Mouse (Mus musculus) megakaryocyte, embryonic 14.5 days (primary cell): Measurements from ENCODE around the gene Pnpla1. TPM values are rescaled to one million over a fixed set of nuclear protein-coding genes. Genes with fewer than 3 reads are reported as not detected.
"Not testable (repeated sequence)": the region's sequence is repeated elsewhere in the genome, so short reads cannot be mapped to it uniquely, and the experiment has no call there.

Experiments
- H3K27me3 ChIP-seq: replicated peaks from 2 replicates; pipeline ENCODE3; 2012; ENCODE audit warnings: inconsistent platforms
- H3K36me3 ChIP-seq: replicated peaks from 2 replicates; pipeline ENCODE3; 2012; ENCODE audit warnings: low read length, inconsistent platforms, mixed read lengths
- H3K4me1 ChIP-seq: 2 replicates; pipeline ENCODE4 v1.6.1; 2012; ENCODE audit warnings: inconsistent platforms
- H3K4me3 ChIP-seq: replicated peaks from 2 replicates; pipeline ENCODE3; 2012; ENCODE audit warnings: moderate library complexity, mild to moderate bottlenecking, inconsistent platforms
- H3K9me3 ChIP-seq: 2 replicates; pipeline ENCODE4 v1.6.1; 2012; ENCODE audit warnings: inconsistent platforms
- FLI1 ChIP-seq: IDR thresholded peaks from 2 replicates; pipeline ENCODE4 v1.6.1; 2012; ENCODE audit warnings: low read length, inconsistent platforms, mixed read lengths
- GATA1 ChIP-seq: IDR thresholded peaks from 3 replicates; pipeline ENCODE4 v1.6.1; 2012; ENCODE audit warnings: mixed read lengths, low read length, inconsistent platforms, borderline replicate concordance
- polyA plus RNA-seq: library from polyadenylated mRNA; stranded (reverse); fragments of >175 nt; gene quantifications from 2 replicates; pipeline ENCODE4 v1.2.3, GENCODE M21; 2012; ENCODE audit warnings: low replicate concordance; ENCODE audit not compliant: insufficient read depth

The Pnpla1 gene
- polyA plus RNA-seq, 1 experiment: 0.10 TPM

DNA sequence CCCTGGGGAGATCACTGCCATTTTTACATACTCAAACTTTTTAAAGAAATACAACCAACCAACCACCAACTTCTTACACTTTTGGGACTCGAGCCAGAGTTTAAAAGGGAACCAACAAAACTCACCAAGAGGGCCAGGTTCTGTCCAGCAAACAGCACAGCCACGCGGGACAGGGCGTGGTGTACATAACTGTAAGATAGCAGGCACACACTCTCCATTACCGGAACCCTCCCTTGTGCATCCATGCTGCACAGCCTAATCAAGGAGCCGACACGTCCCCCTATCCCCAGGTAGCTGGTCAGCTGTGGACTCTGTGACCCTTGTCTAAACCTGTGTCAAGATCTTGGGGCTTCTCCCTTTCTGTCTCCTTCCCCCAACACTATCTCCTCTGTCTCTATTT is 20.4 kb upstream of the Pnpla1 start:
- peaks cover 13% of the 10 kb centered on the region for H3K9me3 ChIP-seq
- no peak for TF ChIP-seq GATA1
- TF ChIP-seq FLI1: no peak
- H3K27me3 ChIP-seq: no peaks in the 10 kb centered on the region
- peaks cover 55% of the 10 kb centered on the region for H3K36me3 ChIP-seq
- H3K4me1 ChIP-seq: peaks cover 6% of the 10 kb centered on the region
- H3K4me3 ChIP-seq: no peak overlapping the region

DNA sequence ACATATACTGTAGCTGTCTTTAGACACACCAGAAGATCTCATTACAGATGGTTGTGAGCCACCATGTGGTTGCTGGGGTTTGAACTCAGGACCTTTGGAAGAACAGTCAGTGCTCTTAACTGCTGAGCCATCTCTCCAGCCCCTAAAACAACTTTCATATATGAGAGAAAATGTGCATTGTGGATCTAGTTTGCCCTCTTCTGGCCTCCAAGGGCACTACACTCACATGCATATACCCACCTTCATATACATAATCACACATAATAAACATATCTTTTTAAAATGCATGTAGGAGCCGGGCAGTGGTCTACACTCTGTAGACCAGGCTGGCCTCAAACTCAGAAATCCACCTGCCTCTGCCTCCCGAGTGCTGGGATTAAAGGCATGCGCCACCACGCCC is 16.3 kb upstream of the Pnpla1 start:
- not testable (repeated sequence) for H3K27me3 ChIP-seq, H3K4me3 ChIP-seq, H3K4me1 ChIP-seq
- peaks cover 26% of the 10 kb centered on the region for H3K9me3 ChIP-seq
- H3K36me3 ChIP-seq: peaks cover 26% of the 10 kb centered on the region

DNA sequence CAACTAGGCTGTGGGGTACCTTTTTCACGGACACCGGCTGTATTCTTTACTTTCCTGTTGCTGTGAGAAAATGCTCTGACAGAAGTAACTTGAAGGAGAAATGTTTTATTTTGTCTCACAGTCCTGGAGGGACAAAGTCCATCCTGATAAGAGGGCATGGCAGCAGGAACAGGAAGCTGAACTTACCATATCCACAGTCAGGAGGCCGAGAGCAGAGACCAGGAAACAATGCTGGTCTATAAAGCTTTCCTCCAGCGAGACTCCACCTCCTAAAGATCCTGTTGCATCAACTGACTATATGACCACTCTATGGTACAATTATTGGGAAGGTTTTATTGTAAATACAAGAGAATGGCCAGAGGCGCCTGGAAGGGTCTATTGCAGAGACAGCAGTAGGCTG is 14.5 kb upstream of the Pnpla1 start:
- Histone ChIP-seq H3K36me3 (peaks cover 9% of the 10 kb centered on the region), H3K9me3 (peaks cover 26% of the 10 kb centered on the region), H3K4me1 (no peaks in the 10 kb centered on the region; the same call in none of the 2 replicates), H3K4me3 (no peak overlapping the region), H3K27me3 (peaks cover 8% of the 10 kb centered on the region)
- TF ChIP-seq GATA1 (no peak), FLI1 (no peak)

DNA sequence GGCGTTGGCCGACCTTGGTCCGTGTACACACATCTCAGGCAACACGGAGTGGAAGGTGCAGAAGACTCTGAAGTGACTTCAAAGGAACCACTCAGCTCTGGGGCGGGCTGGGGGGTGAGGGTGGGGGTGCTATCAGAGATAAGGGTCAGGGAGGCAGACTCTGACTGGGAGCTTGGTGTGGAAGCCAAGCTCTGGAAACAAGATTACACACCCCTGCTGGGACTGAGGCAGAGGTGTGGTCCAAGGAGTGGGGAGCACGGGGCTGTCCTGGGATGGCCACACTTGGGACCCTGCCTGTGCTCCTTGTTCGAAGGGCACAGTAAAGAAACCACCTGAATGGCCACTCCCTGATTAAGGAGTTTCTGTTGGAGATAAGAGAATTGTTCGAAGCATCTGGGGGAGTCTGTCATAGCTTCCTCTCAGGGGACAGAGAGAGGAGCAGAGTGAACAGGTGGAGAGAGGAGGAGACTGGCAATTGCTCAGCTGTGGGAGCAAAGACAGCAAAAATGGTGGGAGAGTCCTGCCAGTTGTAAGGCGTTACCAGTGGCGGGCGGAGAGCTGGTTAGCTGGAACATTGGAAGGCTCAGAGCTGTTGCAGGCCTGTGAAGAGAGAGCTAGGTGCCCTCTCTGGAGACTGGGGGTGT is 11.1 kb upstream of the Pnpla1 start:
- Histone ChIP-seq H3K9me3 (peaks cover 20% of the 10 kb centered on the region), H3K4me1 (no peaks in the 10 kb centered on the region; the same call in none of the 2 replicates), H3K4me3 (no peak overlapping the region), H3K36me3 (no peaks in the 10 kb centered on the region), H3K27me3 (peaks cover 22% of the 10 kb centered on the region)
- TF ChIP-seq FLI1 (no peak), GATA1 (no peak)

DNA sequence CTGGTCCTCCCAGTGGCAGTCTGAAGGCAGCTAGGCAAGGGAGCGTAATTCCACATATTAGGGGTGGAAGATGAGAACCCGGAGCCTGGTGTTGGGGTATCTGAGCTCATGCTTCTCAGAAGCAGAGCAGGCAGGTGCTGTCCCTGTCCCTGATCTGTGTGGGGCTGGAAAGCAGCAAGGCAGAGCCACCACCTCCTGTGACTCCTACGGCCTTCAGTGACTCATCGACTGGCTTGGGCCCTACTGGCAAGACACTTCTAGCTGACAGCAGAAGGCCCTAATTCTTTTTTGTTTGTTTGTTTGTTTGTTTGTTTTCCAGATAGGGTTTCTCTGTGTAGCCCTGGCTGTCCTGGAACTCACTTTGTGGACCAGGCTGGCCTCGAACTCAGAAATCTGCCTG is 7.7 kb upstream of the Pnpla1 start:
- no peak for TF ChIP-seq FLI1
- Histone ChIP-seq H3K36me3 (no peaks in the 10 kb centered on the region), H3K27me3 (peaks cover 25% of the 10 kb centered on the region), H3K4me1 (peaks cover 3% of the 10 kb centered on the region), H3K4me3 (no peak overlapping the region), H3K9me3 (peaks cover 5% of the 10 kb centered on the region; the same call in 1 of the 2 replicates)

GRCm38 (mm10) chr17:28854377-28854776 is 3.8 kb upstream of the Pnpla1 start:
- Histone ChIP-seq H3K27me3 (peaks cover 41% of the 10 kb centered on the region), H3K4me3 (no peak overlapping the region), H3K36me3 (no peaks in the 10 kb centered on the region), H3K9me3 (peaks cover 17% of the 10 kb centered on the region), H3K4me1 (peaks cover 10% of the 10 kb centered on the region)
- no peak for TF ChIP-seq FLI1
- no peak for TF ChIP-seq GATA1

- no peak for TF ChIP-seq GATA1
- no peak for TF ChIP-seq FLI1
- H3K9me3 ChIP-seq: peaks cover 17% of the 10 kb centered on the region
- peaks cover 10% of the 10 kb centered on the region for H3K4me1 ChIP-seq
- H3K36me3 ChIP-seq: no peaks in the 10 kb centered on the region
- peaks cover 42% of the 10 kb centered on the region for H3K27me3 ChIP-seq
- no peak overlapping the region for H3K4me3 ChIP-seq
Observed at GRCm38 (mm10) chr17:28855166-28855885, 2.9 kb upstream of the Pnpla1 start.

- peaks cover 39% of the 10 kb centered on the region for H3K27me3 ChIP-seq
- no peak overlapping the region for H3K4me3 ChIP-seq
- no peak for TF ChIP-seq FLI1
- no peak for TF ChIP-seq GATA1
- H3K9me3 ChIP-seq: peaks cover 17% of the 10 kb centered on the region
- H3K4me1 ChIP-seq: peaks cover 10% of the 10 kb centered on the region
- H3K36me3 ChIP-seq: no peaks in the 10 kb centered on the region
Observed at GRCm38 (mm10) chr17:28856030-28856429, 2.2 kb upstream of the Pnpla1 start.

DNA sequence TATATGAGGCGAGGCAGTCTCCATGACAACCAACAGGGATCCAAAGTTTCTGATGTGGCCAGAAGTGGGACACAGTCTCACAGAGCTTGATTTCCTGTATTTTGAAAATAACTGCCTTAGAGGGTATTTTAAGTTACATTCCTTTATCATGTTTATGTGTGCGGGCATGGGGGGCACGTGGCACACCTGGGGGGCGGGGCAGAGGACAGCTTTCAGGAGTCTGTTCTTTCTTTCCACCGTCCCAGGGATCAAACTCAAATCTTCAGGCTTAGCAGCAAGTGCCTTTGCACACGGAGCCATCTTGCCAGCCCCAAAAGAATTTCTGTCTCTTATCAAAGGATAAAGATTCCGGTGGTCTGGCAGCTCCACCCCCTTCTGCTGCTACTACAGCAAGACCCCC is 5.7 kb downstream of the Pnpla1 start:
- H3K27me3 ChIP-seq: peaks cover 48% of the 10 kb centered on the region
- H3K4me1 ChIP-seq: no peaks in the 10 kb centered on the region
- H3K4me3 ChIP-seq: no peak overlapping the region
- TF ChIP-seq GATA1: no peak
- H3K9me3 ChIP-seq: no peaks in the 10 kb centered on the region
- H3K36me3 ChIP-seq: no peaks in the 10 kb centered on the region

DNA sequence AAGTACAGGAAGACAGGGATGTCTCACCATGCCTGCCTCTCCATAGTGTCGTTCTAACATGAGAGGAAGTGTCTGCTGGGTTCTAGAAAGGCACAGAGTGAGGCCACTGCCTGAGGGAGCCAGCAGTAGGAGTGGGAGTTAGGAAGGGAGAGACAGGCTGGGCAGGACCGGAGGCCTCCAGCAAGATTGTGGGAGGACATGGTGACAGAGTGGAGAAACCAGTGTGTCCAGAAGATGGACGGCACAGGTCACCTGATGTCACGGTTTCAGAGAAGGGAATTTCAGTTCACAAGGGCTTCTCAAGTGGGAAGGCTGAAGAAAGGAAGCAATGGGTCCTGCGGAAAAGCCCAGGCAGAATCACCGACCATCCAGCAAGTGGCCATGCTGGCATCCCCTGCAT is 6.3 kb downstream of the Pnpla1 start:
- Histone ChIP-seq H3K36me3 (no peaks in the 10 kb centered on the region), H3K27me3 (peaks cover 46% of the 10 kb centered on the region), H3K4me3 (no peak overlapping the region), H3K9me3 (no peaks in the 10 kb centered on the region), H3K4me1 (no peaks in the 10 kb centered on the region)
- TF ChIP-seq FLI1 (no peak), GATA1 (no peak)

- H3K9me3 ChIP-seq: peaks cover 6% of the 10 kb centered on the region
- H3K27me3 ChIP-seq: peaks cover 53% of the 10 kb centered on the region
- TF ChIP-seq FLI1: no peak
- no peak for TF ChIP-seq GATA1
- H3K36me3 ChIP-seq: no peaks in the 10 kb centered on the region
- no peak overlapping the region for H3K4me3 ChIP-seq
- no peaks in the 10 kb centered on the region for H3K4me1 ChIP-seq
Observed at GRCm38 (mm10) chr17:28866921-28867320, 8.7 kb downstream of the Pnpla1 start.
